Mouse (Mus musculus) midbrain, embryonic 10.5 days (tissue): ENCODE measurements at regions not wholly inside any gene's neighbourhood (a gene's known extent, or its start where the extent isn't known, plus 50 kb on each side); places are given as distances from the start of the nearest gene placed in this dataset.
"Not testable (repeated sequence)": the region's sequence is repeated elsewhere in the genome, so short reads cannot be mapped to it uniquely, and the experiment has no call there.

Source experiments
- DNase-seq: peaks from one replicate; pipeline ENCODE4 v3.0.0-alpha.2; 2017; ENCODE audit warnings: low spot score
- H3K27ac ChIP-seq: fragments of 300-500 bp; sonication (generic); replicated peaks from 2 replicates; pipeline ENCODE4 v1.5.1; 2016; ENCODE audit warnings: mild to moderate bottlenecking
- H3K27me3 ChIP-seq: fragments of 300-500 bp; sonication (generic); 2 replicates; pipeline ENCODE4 v1.6.1; 2016; ENCODE audit warnings: low read depth, mild to moderate bottlenecking; ENCODE audit not compliant: poor library complexity, severe bottlenecking
- H3K36me3 ChIP-seq: fragments of 300-500 bp; sonication (generic); 2 replicates; pipeline ENCODE4 v1.6.1; 2016; ENCODE audit warnings: mild to moderate bottlenecking, moderate library complexity
- H3K4me1 ChIP-seq: fragments of 300-500 bp; sonication (generic); 2 replicates; pipeline ENCODE4 v1.6.1; 2016
- H3K4me3 ChIP-seq: fragments of 300-500 bp; sonication (generic); 2 replicates; pipeline ENCODE4 v1.5.1; 2016; ENCODE audit warnings: mild to moderate bottlenecking, moderate library complexity
- H3K9me3 ChIP-seq: fragments of 300-500 bp; sonication (generic); replicated peaks from 2 replicates; pipeline ENCODE4 v1.6.1; 2016; ENCODE audit warnings: mild to moderate bottlenecking
- WGBS: fragments of 180-500 bp; shearing (Covaris S2); methylation state at CpG from one replicate; pipeline ENCODE4 v1.1.7; 2016; 5-methylcytosine and 5-hydroxymethylcytosine counted together

GRCm38 (mm10) chr6:67954570-67954969 lies 419.0 kb upstream of the Tacstd2 start:
- not testable (repeated sequence) for H3K4me3 ChIP-seq, H3K9me3 ChIP-seq, H3K36me3 ChIP-seq, H3K27me3 ChIP-seq, H3K27ac ChIP-seq, H3K4me1 ChIP-seq, DNase-seq

GRCm38 (mm10) chr6:67931499-67931898 lies 395.9 kb upstream of the Tacstd2 start:
- WGBS, result 45% methylated on average over 8 of the region's 8 CpGs
- H3K36me3 ChIP-seq, H3K27me3 ChIP-seq, DNase-seq, H3K4me3 ChIP-seq, H3K27ac ChIP-seq, H3K4me1 ChIP-seq, H3K9me3 ChIP-seq: not testable (repeated sequence)

- Histone ChIP-seq H3K4me3 (no peak overlapping the region), H3K36me3 (no peaks in the 10 kb centered on the region), H3K9me3 (no peaks in the 10 kb centered on the region), H3K27ac (no peak overlapping the region), H3K4me1 (no peaks in the 10 kb centered on the region), H3K27me3 (no peaks in the 10 kb centered on the region)
- DNase-seq, result no peak
Observed at GRCm38 (mm10) chr6:67922537-67922936, 386.9 kb upstream of the Tacstd2 start.

- WGBS, result 70% methylated on average over 2 of the region's 2 CpGs
- Histone ChIP-seq H3K9me3 (no peaks in the 10 kb centered on the region), H3K27ac (no peak overlapping the region), H3K36me3 (no peaks in the 10 kb centered on the region), H3K27me3 (no peaks in the 10 kb centered on the region), H3K4me3 (no peak overlapping the region), H3K4me1 (no peaks in the 10 kb centered on the region)
- DNase-seq, result no peak
Observed at GRCm38 (mm10) chr6:67913903-67914302, 378.3 kb upstream of the Tacstd2 start.

- no peaks in the 10 kb centered on the region for H3K9me3 ChIP-seq
- no peaks in the 10 kb centered on the region for H3K36me3 ChIP-seq
- 83% methylated on average over 3 of the region's 3 CpGs for WGBS
- DNase-seq, result no peak
- H3K4me1 ChIP-seq, result no peaks in the 10 kb centered on the region
- H3K27me3 ChIP-seq, result no peaks in the 10 kb centered on the region
- H3K4me3 ChIP-seq, result no peak overlapping the region
- no peak overlapping the region for H3K27ac ChIP-seq
Observed at GRCm38 (mm10) chr6:67913309-67913708, 377.7 kb upstream of the Tacstd2 start.

GRCm38 (mm10) chr6:67896495-67896894 lies 360.9 kb upstream of the Tacstd2 start:
- no peaks in the 10 kb centered on the region for H3K9me3 ChIP-seq
- H3K4me3 ChIP-seq, result no peak overlapping the region
- no peaks in the 10 kb centered on the region for H3K4me1 ChIP-seq
- no peak overlapping the region for H3K27ac ChIP-seq
- DNase-seq, result no peak
- no peaks in the 10 kb centered on the region for H3K27me3 ChIP-seq
- 85% methylated on average over 3 of the region's 3 CpGs for WGBS
- H3K36me3 ChIP-seq, result no peaks in the 10 kb centered on the region

- Histone ChIP-seq H3K4me1 (no peaks in the 10 kb centered on the region), H3K36me3 (no peaks in the 10 kb centered on the region), H3K9me3 (no peaks in the 10 kb centered on the region), H3K27ac (no peak overlapping the region), H3K27me3 (no peaks in the 10 kb centered on the region), H3K4me3 (no peak overlapping the region)
- no peak for DNase-seq
- 87% methylated on average over 2 of the region's 2 CpGs for WGBS
Observed at GRCm38 (mm10) chr6:67895858-67896257, 360.3 kb upstream of the Tacstd2 start.

GRCm38 (mm10) chr6:67887586-67887985 lies 352.0 kb upstream of the Tacstd2 start:
- no peaks in the 10 kb centered on the region for H3K4me1 ChIP-seq
- H3K9me3 ChIP-seq, result no peaks in the 10 kb centered on the region; the same call in 1 of the 2 replicates
- no peak overlapping the region for H3K27ac ChIP-seq
- DNase-seq, result no peak
- no peaks in the 10 kb centered on the region for H3K27me3 ChIP-seq
- WGBS, result 47% methylated on average over 2 of the region's 2 CpGs
- H3K36me3 ChIP-seq, result no peaks in the 10 kb centered on the region
- H3K4me3 ChIP-seq, result no peak overlapping the region

- 90% methylated on average over 5 of the region's 5 CpGs for WGBS
- Histone ChIP-seq H3K4me3 (no peak overlapping the region), H3K27ac (no peak overlapping the region), H3K36me3 (no peaks in the 10 kb centered on the region), H3K27me3 (no peaks in the 10 kb centered on the region), H3K4me1 (no peaks in the 10 kb centered on the region), H3K9me3 (no peaks in the 10 kb centered on the region; the same call in 1 of the 2 replicates)
- DNase-seq, result no peak
Observed at GRCm38 (mm10) chr6:67884893-67885292, 349.3 kb upstream of the Tacstd2 start.

- whole genome bisulfite sequencing, result 90% methylated on average over 5 of the region's 5 CpGs
Observed at GRCm38 (mm10) chr6:67881476-67881875, 345.9 kb upstream of the Tacstd2 start.

GRCm38 (mm10) chr6:67857945-67858344 lies 322.3 kb upstream of the Tacstd2 start:
- not testable (repeated sequence) for H3K4me3 ChIP-seq, H3K27ac ChIP-seq, H3K36me3 ChIP-seq, DNase-seq, H3K9me3 ChIP-seq, H3K27me3 ChIP-seq, H3K4me1 ChIP-seq
- WGBS, result 28% methylated on average over 1 of the region's 1 CpGs

More at GRCm38 (mm10) chr6:67881476-67881875, 345.9 kb upstream of the Tacstd2 start:
- not testable (repeated sequence) for H3K4me1 ChIP-seq, DNase-seq, H3K36me3 ChIP-seq, H3K4me3 ChIP-seq, H3K9me3 ChIP-seq, H3K27ac ChIP-seq, H3K27me3 ChIP-seq

- not testable (repeated sequence) for H3K36me3 ChIP-seq, H3K4me3 ChIP-seq, DNase-seq, H3K27me3 ChIP-seq, H3K9me3 ChIP-seq, H3K4me1 ChIP-seq, H3K27ac ChIP-seq
- WGBS, result 71% methylated on average over 1 of the region's 1 CpGs
Observed at GRCm38 (mm10) chr6:67839486-67839885, 303.9 kb upstream of the Tacstd2 start.

GRCm38 (mm10) chr6:67812478-67812877 lies 276.9 kb upstream of the Tacstd2 start:
- not testable (repeated sequence) for H3K4me3 ChIP-seq, H3K4me1 ChIP-seq, H3K9me3 ChIP-seq, H3K36me3 ChIP-seq, H3K27ac ChIP-seq, H3K27me3 ChIP-seq
- peak; percentile 15 for DNase-seq
- 18% methylated on average over 3 of the region's 3 CpGs for WGBS

GRCm38 (mm10) chr6:67791393-67791792 lies 255.8 kb upstream of the Tacstd2 start:
- H3K27ac ChIP-seq, result no peak overlapping the region
- H3K4me1 ChIP-seq, result no peaks in the 10 kb centered on the region
- H3K9me3 ChIP-seq, result no peaks in the 10 kb centered on the region
- H3K36me3 ChIP-seq, result no peaks in the 10 kb centered on the region
- H3K27me3 ChIP-seq, result no peaks in the 10 kb centered on the region
- no peak overlapping the region for H3K4me3 ChIP-seq
- no peak for DNase-seq
